In the genomic region with DNA sequence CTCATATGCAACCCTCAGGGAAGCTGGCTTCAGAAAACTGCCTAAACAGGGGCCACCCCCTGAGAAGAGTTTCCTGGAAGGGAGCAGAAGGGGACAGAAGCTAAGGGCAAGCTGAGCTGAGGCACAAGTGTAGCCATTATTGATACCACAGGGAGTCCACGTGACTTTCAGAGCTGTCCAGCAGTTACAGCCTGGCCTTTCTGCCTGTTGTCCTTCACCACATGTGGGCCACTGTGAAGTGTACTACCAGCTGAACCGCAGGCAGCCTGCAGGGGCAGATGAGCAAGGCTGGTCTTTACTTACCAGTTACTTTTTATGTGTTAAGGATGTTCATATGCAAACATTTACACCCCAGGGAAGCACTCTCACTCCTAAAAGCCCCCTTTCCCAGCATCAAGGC, we compare ENCODE assay signal across 13 mouse cellular contexts.
DNase-seq lines count a peak whose midpoint lies in the region; ATAC-seq and TF ChIP-seq lines count a peak whose summit lies in the region.
"Had no signal": no experiment of that assay in that cellular context is flagged by ENCODE, and none has a peak within 500 bp of the region (broad histone marks: within the 10 kb centered on the region; RNA-seq: fewer than 3 reads in every experiment).

No protein-coding gene starts in this region.

- H3K4me3 ChIP-seq in midbrain, postnatal 0 days (ENCODE audit: low read depth, low read length), result no peak overlapping the region
- H3K4me3 ChIP-seq in forebrain, embryonic 14.5 days (ENCODE audit: low read depth, low read length), result no peak overlapping the region
- H3K4me3 ChIP-seq: heart, embryonic 12.5 days had no signal

- no peak overlapping the region for H3K9ac ChIP-seq in midbrain, postnatal 0 days (replicated peaks; ENCODE audit: low read length, poor library complexity, severe bottlenecking)
- H3K9ac ChIP-seq in forebrain, embryonic 14.5 days (ENCODE audit: low read length), result no peak overlapping the region
- H3K9ac ChIP-seq: heart, embryonic 12.5 days; liver, embryonic 14.5 days had no signal

- H3K4me2 ChIP-seq in midbrain, postnatal 0 days (ENCODE audit: low read depth, low read length, poor library complexity, severe bottlenecking), result no peak overlapping the region
- no peak overlapping the region for H3K4me2 ChIP-seq in forebrain, embryonic 14.5 days (ENCODE audit: low read length)
- H3K4me2 ChIP-seq: heart, embryonic 12.5 days had no signal

- H3K4me1 ChIP-seq in midbrain, postnatal 0 days (ENCODE audit: insufficient read depth, low read length), result no peaks in the 10 kb centered on the region
- H3K4me1 ChIP-seq in forebrain, embryonic 14.5 days (ENCODE audit: control insufficient read depth, insufficient read depth, low read length), result no peaks in the 10 kb centered on the region
- H3K4me1 ChIP-seq: heart, embryonic 12.5 days had no signal

- no peak for TF ChIP-seq CTCF in midbrain, postnatal 0 days (IDR thresholded peaks at IDR 0.05)

- no peak overlapping the region for H3K27ac ChIP-seq in midbrain, postnatal 0 days (ENCODE audit: low read depth, low read length)
- H3K27ac ChIP-seq in forebrain, embryonic 14.5 days (ENCODE audit: low read depth, low read length), result no peak overlapping the region
- H3K27ac ChIP-seq: liver, embryonic 14.5 days; macrophage had no signal

- 2% methylated on average over 2 of the region's 2 CpGs for WGBS in midbrain, postnatal 0 days
- 13% methylated on average over 2 of the region's 2 CpGs for WGBS in forebrain, embryonic 14.5 days

- peak; percentile 22 for DNase-seq in gastrocnemius, postnatal 25 days
- no peak for DNase-seq in gastrocnemius, postnatal 4 days (ENCODE audit: low spot score in 2 of 2)
- peak; percentile 9 for DNase-seq in 3T3-L1 (ENCODE audit: low read depth, low spot score)
- peak; percentile 35 for DNase-seq in embryo, embryonic 11 days
- no peak for DNase-seq in midbrain, postnatal 0 days (ENCODE audit: low spot score)
- no peak for DNase-seq in adipocyte (ENCODE audit: low spot score)
- DNase-seq in forebrain, embryonic 14.5 days (ENCODE audit: low spot score), result no peak
- DNase-seq: cerebellum, adult 11-12 months; kidney, adult 8-10 months; layer of hippocampus, postnatal 36 days had no signal

- 0 out of 2 replicates have a peak, but pooled peaks have one; percentile 38 for ATAC-seq in midbrain, postnatal 0 days (ENCODE audit: low FRiP score)
- ATAC-seq in forebrain, embryonic 14.5 days, result no peak

- H3K9me3 ChIP-seq in midbrain, postnatal 0 days (ENCODE audit: low read length), result no peaks in the 10 kb centered on the region
- H3K9me3 ChIP-seq in forebrain, embryonic 14.5 days (replicated peaks; ENCODE audit: control insufficient read depth, low read length), result no peaks in the 10 kb centered on the region

- H3K27me3 ChIP-seq in midbrain, postnatal 0 days (ENCODE audit: insufficient read depth, low read length), result no peaks in the 10 kb centered on the region
- no peaks in the 10 kb centered on the region for H3K27me3 ChIP-seq in forebrain, embryonic 14.5 days (replicated peaks; ENCODE audit: control insufficient read depth, insufficient read depth, low read length)
- H3K27me3 ChIP-seq: heart, embryonic 12.5 days had no signal

- no peaks in the 10 kb centered on the region for H3K36me3 ChIP-seq in midbrain, postnatal 0 days (ENCODE audit: insufficient read depth, low read length)
- no peaks in the 10 kb centered on the region for H3K36me3 ChIP-seq in forebrain, embryonic 14.5 days (ENCODE audit: control insufficient read depth, insufficient read depth, low read length)
- H3K36me3 ChIP-seq: heart, embryonic 12.5 days had no signal

Comparison
In these comparisons a context has a peak if more than half of its experiments do, and no peak if none do; other contexts are left out.
1. DNase-seq: peak in gastrocnemius, postnatal 25 days (single experiment), 3T3-L1 (single experiment) and embryo, embryonic 11 days (single experiment); none in gastrocnemius, postnatal 4 days (0 of 2), midbrain, postnatal 0 days (single experiment), adipocyte (single experiment) and forebrain, embryonic 14.5 days (single experiment).